Mouse (Mus musculus): ENCODE measurements around the gene Skint8.
A peak's percentile ranks its signal among the peaks of the same experiment; 100 is the strongest.
"Not testable (repeated sequence)": the region's sequence is repeated elsewhere in the genome, so short reads cannot be mapped to it uniquely, and the experiment has no call there.

Gene Skint8

GRCm38 (mm10) chr4:111919092-111919491 is at the start of gene Skint8:
Gene Skint8, plus strand, starts transcription at chr4:111919392.
- no peak for DNase-seq

GRCm38 (mm10) chr4:111880112-111880875 is 38.9 kb upstream of the Skint8 start:
- no peak for DNase-seq

- DNase-seq = no peak
These were observed 35.6 kb upstream of the Skint8 start for GRCm38 (mm10) chr4:111883543-111883942.

GRCm38 (mm10) chr4:111886018-111886417 is 33.2 kb upstream of the Skint8 start:
- peak in 1 of 2 experiments; percentile 53 for DNase-seq

GRCm38 (mm10) chr4:111886607-111887006 is 32.6 kb upstream of the Skint8 start:
- DNase-seq = peak in 1 of 2 experiments; percentile 54

- DNase-seq = no peak
These were observed 27.1 kb upstream of the Skint8 start for GRCm38 (mm10) chr4:111892138-111892537.

- no peak for DNase-seq
These were observed 21.4 kb upstream of the Skint8 start for GRCm38 (mm10) chr4:111897755-111898154.

GRCm38 (mm10) chr4:111898566-111898965 is 20.6 kb upstream of the Skint8 start:
- no peak for DNase-seq

- not testable (repeated sequence) for DNase-seq
These were observed 18.7 kb upstream of the Skint8 start for GRCm38 (mm10) chr4:111900491-111900890.

- no peak for DNase-seq
These were observed 17.7 kb upstream of the Skint8 start for GRCm38 (mm10) chr4:111901473-111901872.

- DNase-seq = no peak
These were observed 16.4 kb upstream of the Skint8 start, which contains the start of gene Slc5a9 for GRCm38 (mm10) chr4:111902775-111903174. Gene Slc5a9, minus strand, starts transcription at chr4:111902918.

- DNase-seq = no peak
These were observed 11.3 kb upstream of the Skint8 start for GRCm38 (mm10) chr4:111907926-111908325.

GRCm38 (mm10) chr4:111961309-111961708 is 42.1 kb downstream of the Skint8 start:
- DNase-seq = no peak

- DNase-seq = not testable (repeated sequence)
These were observed 44.0 kb downstream of the Skint8 start for GRCm38 (mm10) chr4:111963241-111963640.

- DNase-seq = no peak
These were observed 44.5 kb downstream of the Skint8 start for GRCm38 (mm10) chr4:111963669-111964068.

GRCm38 (mm10) chr4:111972623-111973022 is 53.4 kb downstream of the Skint8 start, which contains the start of gene Skint7:
Gene Skint7, plus strand, starts transcription at chr4:111972923.
- no peak for DNase-seq

All from spleen, adult 18-20 months (tissue).